Mouse (Mus musculus): ENCODE data around the gene Cox10. TPM values are rescaled to one million over a fixed set of nuclear protein-coding genes. Genes with fewer than 3 reads are reported as not detected.

Gene Cox10
- polyA plus RNA-seq, 1 experiment from 2014 or later, result 21.8 TPM

DNA sequence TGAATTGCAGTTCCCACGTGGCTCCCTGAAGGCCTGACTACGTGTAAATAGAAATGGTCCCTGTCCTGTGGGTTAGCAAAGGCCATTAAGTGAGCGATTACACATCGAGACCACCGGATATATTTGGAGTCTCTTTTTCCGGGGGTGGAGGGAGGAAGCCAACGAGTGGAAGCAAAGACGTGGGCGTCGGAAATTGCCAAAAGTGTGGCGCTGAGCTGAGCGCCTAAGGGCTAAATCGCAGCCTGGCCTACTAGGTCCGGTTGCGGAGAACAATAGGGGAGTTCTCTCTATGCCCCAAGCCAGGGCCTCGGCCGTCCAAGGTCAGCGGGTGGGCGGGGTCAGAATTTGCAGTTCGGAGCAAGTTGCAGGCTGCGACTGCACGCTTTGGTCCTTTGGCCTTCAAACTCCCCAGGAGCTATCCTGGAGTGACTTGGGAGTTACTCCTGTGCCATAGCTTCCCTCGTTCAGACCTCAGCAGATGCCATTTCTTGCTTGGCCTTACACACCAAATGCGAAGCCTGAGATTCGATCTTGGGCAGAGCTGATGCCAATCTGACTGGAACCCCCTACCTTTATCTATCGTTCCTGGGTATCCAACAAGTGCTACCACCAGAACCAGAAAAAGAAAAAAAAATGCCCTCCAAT, 154.9 kb downstream of the Cox10 start:
- H3K4me3 ChIP-seq (replicated peaks), result peak overlapping the region; percentile 82
- H3K27me3 ChIP-seq, result peaks cover 69% of the 10 kb centered on the region
- ATAC-seq (ENCODE audit: insufficient number of reproducible peaks, insufficient read depth, low FRiP score, low TSS enrichment, low read depth), result no peak
- WGBS, result 6% methylated on average over 26 of the region's 26 CpGs
- H3K27ac ChIP-seq, result no peak overlapping the region
- H3K9me3 ChIP-seq, result no peaks in the 10 kb centered on the region
- peaks cover 35% of the 10 kb centered on the region for H3K4me1 ChIP-seq (replicated peaks)
- H3K4me2 ChIP-seq, result peak overlapping the region; percentile 84
- H3K36me3 ChIP-seq, result no peaks in the 10 kb centered on the region
- no peak overlapping the region for H3K9ac ChIP-seq (replicated peaks)

DNA sequence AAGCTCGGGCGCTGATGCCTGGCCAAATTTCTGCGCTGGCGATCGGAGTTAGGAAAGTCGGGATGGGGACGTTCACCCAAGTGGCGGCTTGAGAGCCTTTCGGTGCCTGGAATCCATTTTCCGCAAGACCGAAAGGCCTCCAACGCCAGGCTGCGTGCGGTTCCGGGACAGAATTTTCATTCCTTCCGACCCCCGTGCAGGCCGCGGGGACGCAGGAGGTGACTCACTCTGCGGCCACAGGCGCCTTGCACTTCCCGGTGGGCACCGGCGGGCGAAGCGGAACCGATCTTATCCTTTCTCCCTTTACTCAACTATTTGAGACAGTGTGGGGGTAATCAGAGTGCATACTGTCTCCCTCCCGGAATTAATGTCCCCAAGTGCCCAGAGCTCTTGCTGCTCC, 155.9 kb downstream of the Cox10 start:
- peak overlapping the region; percentile 82 for H3K4me3 ChIP-seq (replicated peaks)
- peak overlapping the region; percentile 84 for H3K4me2 ChIP-seq
- ATAC-seq (ENCODE audit: insufficient number of reproducible peaks, insufficient read depth, low FRiP score, low TSS enrichment, low read depth), result no peak
- H3K4me1 ChIP-seq (replicated peaks), result peaks cover 45% of the 10 kb centered on the region
- under 1% methylated on average over 29 of the region's 29 CpGs for WGBS
- H3K9me3 ChIP-seq, result no peaks in the 10 kb centered on the region
- H3K9ac ChIP-seq (replicated peaks), result no peak overlapping the region; the same call in 1 of the 2 replicates
- no peaks in the 10 kb centered on the region for H3K36me3 ChIP-seq
- no peak overlapping the region for H3K27ac ChIP-seq
- peaks cover 77% of the 10 kb centered on the region for H3K27me3 ChIP-seq

DNA sequence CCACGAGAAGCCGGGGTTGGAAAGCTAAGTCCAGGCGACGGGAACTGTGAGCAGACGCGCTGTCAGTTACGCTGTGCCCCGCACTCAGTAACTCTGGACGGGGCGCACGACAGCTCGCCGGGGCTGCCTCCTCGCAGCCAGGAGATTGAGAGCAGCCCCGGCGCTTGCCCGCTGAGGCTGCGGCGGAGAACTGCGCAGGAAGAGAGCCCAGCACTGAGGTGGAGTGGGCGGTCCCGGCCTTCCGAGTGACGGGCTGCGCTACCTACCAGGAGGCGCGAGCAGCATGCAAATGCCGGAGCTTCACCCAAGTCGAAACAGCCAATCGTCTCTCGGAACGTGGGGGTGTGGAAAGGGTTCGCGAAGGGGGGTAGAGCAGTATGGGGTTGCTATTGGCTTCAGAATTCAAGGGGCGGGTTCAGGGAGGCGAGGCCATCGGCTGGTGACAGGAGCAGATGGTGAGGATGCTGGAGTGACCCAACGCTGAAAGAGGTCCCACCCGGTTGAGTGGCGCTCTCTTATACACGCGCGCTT, 157.1 kb downstream of the Cox10 start, which contains the start of gene Hs3st3b1:
TSS of gene Hs3st3b1 (minus strand) at position 200 of the 531 bp plus-strand sequence.
- under 1% methylated on average over 43 of the region's 43 CpGs for WGBS
- H3K36me3 ChIP-seq, result no peaks in the 10 kb centered on the region
- peak within 1 kb of the TSS; percentile 95 for H3K9ac ChIP-seq (replicated peaks)
- peak within 1 kb of the TSS; percentile 84 for H3K4me2 ChIP-seq
- peak within 1 kb of the TSS; percentile 89 for H3K27ac ChIP-seq
- ATAC-seq (ENCODE audit: insufficient number of reproducible peaks, insufficient read depth, low FRiP score, low TSS enrichment, low read depth), result peak; percentile 93
- peaks cover 57% of the 10 kb centered on the region for H3K4me1 ChIP-seq (replicated peaks)
- peak within 1 kb of the TSS; percentile 82 for H3K4me3 ChIP-seq (replicated peaks)
- H3K27me3 ChIP-seq, result peaks cover 83% of the 10 kb centered on the region
- no peaks in the 10 kb centered on the region for H3K9me3 ChIP-seq

DNA sequence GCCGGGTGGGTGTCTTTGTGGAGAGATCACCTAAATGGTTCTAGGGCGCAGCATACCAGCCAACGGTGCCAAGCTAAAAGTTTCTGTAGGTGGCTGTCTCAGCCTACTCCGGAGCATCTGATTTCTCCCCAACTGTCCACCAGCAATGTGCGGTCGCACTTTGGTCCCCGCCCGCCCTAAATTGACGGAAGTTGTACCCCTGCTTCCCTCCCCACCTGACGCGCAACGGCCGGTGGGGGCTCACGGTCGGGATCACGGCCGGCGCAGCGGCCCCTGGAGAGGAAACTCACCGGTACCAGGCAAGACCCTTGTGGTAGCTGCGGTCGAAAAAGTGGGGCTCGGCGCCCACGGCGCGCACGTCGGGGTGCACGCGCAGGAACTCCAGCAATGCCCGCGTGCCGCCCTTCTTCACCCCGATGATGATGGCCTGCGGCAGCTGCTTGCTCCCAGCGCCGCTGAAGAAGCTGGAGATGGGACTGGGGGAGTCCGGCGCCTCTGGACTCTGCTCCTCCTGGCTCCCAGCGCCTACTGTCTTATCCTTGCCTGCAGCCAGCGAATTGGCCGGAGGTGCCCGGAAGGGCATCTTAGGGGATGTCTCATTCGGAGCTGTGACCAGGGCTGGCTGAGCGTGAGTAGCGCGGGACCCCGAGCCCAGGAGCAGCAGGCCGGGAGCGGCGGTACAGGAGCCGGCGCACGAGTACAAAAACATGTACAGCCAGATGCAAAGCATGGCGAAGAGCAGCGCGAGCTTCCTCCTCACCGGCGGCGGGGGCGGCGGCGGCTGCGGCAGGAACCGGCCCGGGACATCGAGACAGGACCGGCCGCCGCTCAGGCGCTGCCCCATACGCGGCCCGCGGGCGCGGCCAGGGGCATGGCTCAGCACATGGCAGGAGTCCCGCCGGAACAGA, 158.0 kb downstream of the Cox10 start:
- peak overlapping the region; percentile 84 for H3K4me2 ChIP-seq
- H3K4me1 ChIP-seq (replicated peaks), result peaks cover 63% of the 10 kb centered on the region
- H3K27me3 ChIP-seq, result peaks cover 78% of the 10 kb centered on the region

DNA sequence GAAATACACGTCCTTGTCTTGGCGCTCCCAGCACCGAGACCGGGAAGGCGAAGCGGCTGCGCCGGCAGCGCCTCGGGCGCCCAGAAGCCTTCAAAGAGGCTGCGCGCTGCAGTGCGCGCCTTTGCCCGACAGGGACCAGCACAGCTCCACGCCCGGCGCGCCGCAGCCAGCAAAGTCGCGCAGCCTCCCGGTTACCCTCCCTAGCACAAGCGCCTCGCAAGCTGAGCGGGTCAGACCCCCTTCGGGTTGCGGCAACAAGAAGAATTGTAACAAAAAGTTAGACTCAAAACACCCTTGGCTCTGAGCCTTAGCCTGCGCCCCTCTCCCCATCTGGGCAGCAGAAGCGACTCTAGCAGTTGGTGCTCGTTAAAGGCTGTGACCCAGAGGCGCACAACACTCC, 158.7 kb downstream of the Cox10 start:
- H3K27ac ChIP-seq, result peak overlapping the region; percentile 89
- peaks cover 73% of the 10 kb centered on the region for H3K27me3 ChIP-seq
- WGBS, result under 1% methylated on average over 33 of the region's 33 CpGs
- H3K4me2 ChIP-seq, result peak overlapping the region; percentile 84
- H3K4me3 ChIP-seq (replicated peaks), result peak overlapping the region; percentile 82
- no peaks in the 10 kb centered on the region for H3K9me3 ChIP-seq
- peak; percentile 27; the same call in 1 of the 2 replicates for ATAC-seq (ENCODE audit: insufficient number of reproducible peaks, insufficient read depth, low FRiP score, low TSS enrichment, low read depth)
- peaks cover 67% of the 10 kb centered on the region for H3K4me1 ChIP-seq (replicated peaks)
- H3K36me3 ChIP-seq, result no peaks in the 10 kb centered on the region
- peak overlapping the region; percentile 95 for H3K9ac ChIP-seq (replicated peaks)

More for the DNA sequence above, 158.0 kb downstream of the Cox10 start:
- no peak for ATAC-seq (ENCODE audit: insufficient number of reproducible peaks, insufficient read depth, low FRiP score, low TSS enrichment, low read depth)
- Histone ChIP-seq H3K4me3 (replicated peaks) (peak overlapping the region; percentile 82), H3K27ac (peak overlapping the region; percentile 89), H3K9me3 (no peaks in the 10 kb centered on the region), H3K9ac (replicated peaks) (peak overlapping the region; percentile 95), H3K36me3 (no peaks in the 10 kb centered on the region)
- under 1% methylated on average over 80 of the region's 80 CpGs for WGBS

DNA sequence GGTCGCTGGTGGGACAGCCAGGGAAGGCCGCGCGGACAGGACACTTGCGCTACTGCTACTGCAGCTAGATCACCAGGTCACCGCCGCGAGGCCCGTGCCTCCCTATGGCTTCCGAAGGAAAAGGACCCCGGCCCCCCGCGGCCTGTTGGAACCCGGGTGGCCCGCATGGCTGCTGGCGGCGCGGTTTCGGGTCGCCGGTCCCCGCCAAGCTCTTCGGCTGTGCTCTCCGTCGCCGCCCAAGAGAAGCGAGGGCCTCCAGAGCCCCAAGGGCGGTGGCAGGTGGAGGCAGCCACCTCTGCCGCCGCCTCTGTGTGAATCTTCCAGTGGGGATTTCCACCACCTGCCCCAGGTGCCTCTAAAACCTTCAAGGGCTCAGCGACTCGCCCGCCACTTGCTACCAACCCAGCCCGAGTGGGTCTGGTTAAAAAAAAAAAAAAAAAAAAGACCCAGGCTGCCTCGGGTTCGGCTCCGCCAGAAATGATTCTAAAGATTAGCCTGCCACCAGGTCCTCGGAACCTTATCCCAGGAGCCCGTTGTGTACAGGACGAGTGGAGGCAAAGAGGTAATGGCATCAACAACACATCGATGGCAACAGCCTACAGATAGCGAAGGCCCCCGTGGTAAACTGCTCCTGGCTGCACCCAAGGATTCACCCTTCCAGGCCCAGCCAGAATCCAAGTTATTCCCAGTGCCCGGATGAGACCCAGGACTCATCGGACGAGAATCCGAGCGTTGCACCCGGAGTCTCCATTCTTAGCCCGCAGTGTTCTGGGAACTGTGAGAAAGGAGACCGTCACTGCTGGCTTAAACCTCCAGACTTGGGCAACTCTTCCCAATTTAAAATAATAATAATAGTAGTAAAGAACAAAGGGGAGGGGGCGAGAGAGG, 159.8 kb downstream of the Cox10 start:
- under 1% methylated on average over 52 of the region's 52 CpGs for WGBS
- Histone ChIP-seq H3K4me1 (replicated peaks) (peaks cover 66% of the 10 kb centered on the region), H3K36me3 (no peaks in the 10 kb centered on the region), H3K4me2 (peak overlapping the region; percentile 84), H3K27me3 (peaks cover 62% of the 10 kb centered on the region), H3K27ac (peak overlapping the region; percentile 89), H3K4me3 (replicated peaks) (peak overlapping the region; percentile 82), H3K9ac (replicated peaks) (peak overlapping the region; percentile 95), H3K9me3 (no peaks in the 10 kb centered on the region)
- no peak for ATAC-seq (ENCODE audit: insufficient number of reproducible peaks, insufficient read depth, low FRiP score, low TSS enrichment, low read depth)

DNA sequence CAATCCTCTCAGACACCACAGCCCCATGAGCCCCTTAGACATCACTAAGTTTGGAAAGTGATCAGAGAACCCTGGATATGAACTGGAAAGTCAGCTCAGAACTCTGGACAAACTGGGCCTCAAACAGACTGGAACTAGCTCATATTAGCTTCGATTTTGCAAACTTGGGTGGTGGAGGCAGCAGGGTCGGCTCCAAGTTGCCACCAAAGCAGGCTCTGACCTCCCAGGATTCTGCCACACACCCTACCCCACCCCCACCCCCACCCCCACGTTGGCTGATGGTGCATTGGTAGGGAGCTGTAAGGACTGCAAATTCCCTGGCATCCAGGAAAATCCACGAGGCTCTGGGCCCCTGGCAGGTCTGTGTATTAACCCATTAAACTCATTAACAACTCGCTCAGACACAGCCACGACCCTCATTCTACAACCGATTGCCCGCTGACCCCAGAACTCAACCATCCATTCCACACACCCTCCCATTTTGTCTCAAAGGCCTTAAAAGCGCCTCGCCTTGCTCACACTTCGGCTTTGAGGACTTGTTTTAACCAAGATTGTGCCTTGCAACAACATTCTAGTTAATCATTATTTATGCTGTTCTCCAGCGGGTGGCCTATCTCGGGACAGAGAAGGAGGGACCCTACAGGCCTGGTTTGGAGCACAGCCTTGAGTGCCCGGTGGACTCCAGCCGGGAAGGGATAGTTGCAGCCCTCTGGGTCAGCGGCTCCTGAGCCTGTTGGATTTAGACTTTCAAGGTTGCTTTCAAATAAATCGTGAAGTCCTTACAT, 160.8 kb downstream of the Cox10 start:
- peak overlapping the region; percentile 89 for H3K27ac ChIP-seq
- WGBS, result 5% methylated on average over 17 of the region's 17 CpGs
- H3K4me2 ChIP-seq, result peak overlapping the region; percentile 84
- H3K9me3 ChIP-seq, result no peaks in the 10 kb centered on the region
- peaks cover 67% of the 10 kb centered on the region for H3K4me1 ChIP-seq (replicated peaks)
- peaks cover 53% of the 10 kb centered on the region for H3K27me3 ChIP-seq
- no peaks in the 10 kb centered on the region for H3K36me3 ChIP-seq
- H3K9ac ChIP-seq (replicated peaks), result peak overlapping the region; percentile 95
- ATAC-seq (ENCODE audit: insufficient number of reproducible peaks, insufficient read depth, low FRiP score, low TSS enrichment, low read depth), result no peak
- H3K4me3 ChIP-seq (replicated peaks), result peak overlapping the region; percentile 82

DNA sequence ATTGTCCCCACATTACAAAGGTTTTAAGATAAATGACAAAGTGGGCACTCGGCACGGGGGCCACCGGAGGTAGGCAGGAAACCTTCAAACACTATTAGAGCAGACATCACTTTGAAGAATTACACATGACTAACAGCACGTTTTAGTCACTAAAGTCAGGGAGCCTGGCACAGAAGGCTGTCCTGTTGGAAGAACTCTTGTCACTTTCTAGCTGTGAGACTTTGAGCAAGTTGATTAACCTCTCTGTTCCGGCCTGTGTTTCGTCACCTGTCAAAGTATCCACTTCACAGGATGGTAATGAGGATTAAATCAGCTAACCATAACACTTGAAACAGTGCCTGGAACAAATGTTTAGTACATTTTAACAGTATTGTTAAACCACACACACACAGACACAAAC, 161.7 kb downstream of the Cox10 start:
- Histone ChIP-seq H3K36me3 (no peaks in the 10 kb centered on the region), H3K4me3 (replicated peaks) (peak overlapping the region; percentile 82), H3K27me3 (peaks cover 45% of the 10 kb centered on the region), H3K4me1 (replicated peaks) (peaks cover 62% of the 10 kb centered on the region), H3K27ac (no peak overlapping the region), H3K4me2 (peak overlapping the region; percentile 84), H3K9me3 (no peaks in the 10 kb centered on the region), H3K9ac (replicated peaks) (peak overlapping the region; percentile 95)
- WGBS, result 6% methylated on average over 6 of the region's 6 CpGs
- ATAC-seq (ENCODE audit: insufficient number of reproducible peaks, insufficient read depth, low FRiP score, low TSS enrichment, low read depth), result no peak

DNA sequence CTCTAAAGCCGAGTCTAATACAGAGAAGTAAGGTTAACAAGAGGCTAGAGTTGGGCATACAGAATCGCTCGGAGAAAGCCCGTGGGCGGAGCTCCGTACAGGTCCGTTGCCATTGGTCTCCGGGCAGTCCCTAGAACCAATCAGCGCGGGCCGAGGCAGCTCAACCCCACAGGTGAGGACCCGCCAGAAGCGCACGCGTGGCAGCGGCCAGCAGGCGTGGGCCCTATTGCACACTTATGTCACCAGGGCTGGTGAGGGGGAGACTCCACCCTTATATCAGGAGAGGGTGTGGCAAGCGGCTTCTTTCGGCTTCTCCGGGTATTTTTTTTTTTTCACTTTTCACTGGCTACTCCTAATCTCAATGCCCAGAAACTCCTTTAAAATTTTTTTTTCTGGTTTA, 164.9 kb downstream of the Cox10 start:
- Histone ChIP-seq H3K9ac (replicated peaks) (no peak overlapping the region), H3K36me3 (no peaks in the 10 kb centered on the region), H3K4me1 (replicated peaks) (peaks cover 75% of the 10 kb centered on the region), H3K9me3 (no peaks in the 10 kb centered on the region), H3K27ac (no peak overlapping the region), H3K4me2 (peak overlapping the region; percentile 63), H3K4me3 (replicated peaks) (peak overlapping the region; percentile 33), H3K27me3 (peaks cover 32% of the 10 kb centered on the region)
- 3% methylated on average over 20 of the region's 20 CpGs for WGBS
- ATAC-seq (ENCODE audit: insufficient number of reproducible peaks, insufficient read depth, low FRiP score, low TSS enrichment, low read depth), result peak; percentile 89

DNA sequence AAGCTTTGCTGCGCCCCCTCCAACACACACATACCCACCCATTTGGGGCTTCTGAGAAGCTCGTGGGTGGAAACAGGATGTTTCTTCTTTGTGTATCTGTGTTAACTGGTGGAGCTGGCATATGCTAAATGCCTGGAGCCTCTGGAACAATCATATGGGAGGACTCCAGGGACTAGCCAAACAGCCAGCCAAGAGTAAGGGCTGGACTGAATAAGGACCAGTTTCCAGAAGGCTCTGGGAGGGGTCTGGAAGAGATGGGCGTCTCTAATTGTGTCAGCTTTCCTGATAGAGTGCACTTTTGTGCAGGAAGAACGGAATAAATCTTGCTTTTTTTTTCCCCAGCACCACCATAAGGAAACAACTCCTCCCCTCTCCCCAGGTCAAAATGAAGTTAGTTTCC, 165.3 kb downstream of the Cox10 start:
- peaks cover 70% of the 10 kb centered on the region for H3K4me1 ChIP-seq (replicated peaks)
- peak overlapping the region; percentile 63 for H3K4me2 ChIP-seq
- H3K9me3 ChIP-seq, result no peaks in the 10 kb centered on the region
- H3K36me3 ChIP-seq, result no peaks in the 10 kb centered on the region
- 33% methylated on average over 4 of the region's 4 CpGs for WGBS
- ATAC-seq (ENCODE audit: insufficient number of reproducible peaks, insufficient read depth, low FRiP score, low TSS enrichment, low read depth), result no peak
- H3K4me3 ChIP-seq (replicated peaks), result peak overlapping the region; percentile 33
- H3K9ac ChIP-seq (replicated peaks), result no peak overlapping the region
- H3K27me3 ChIP-seq, result peaks cover 28% of the 10 kb centered on the region
- H3K27ac ChIP-seq, result no peak overlapping the region

Measured in limb, embryonic 12.5 days (tissue).